Mouse (Mus musculus): Measurements from ENCODE around the gene Cnih2. TPM values are rescaled to one million over a fixed set of nuclear protein-coding genes. Genes with fewer than 3 reads are reported as not detected.

Gene Cnih2
- total and polyA plus RNA-seq, 3 experiments = 0.72 to 1.7 TPM; not detected in 1

DNA sequence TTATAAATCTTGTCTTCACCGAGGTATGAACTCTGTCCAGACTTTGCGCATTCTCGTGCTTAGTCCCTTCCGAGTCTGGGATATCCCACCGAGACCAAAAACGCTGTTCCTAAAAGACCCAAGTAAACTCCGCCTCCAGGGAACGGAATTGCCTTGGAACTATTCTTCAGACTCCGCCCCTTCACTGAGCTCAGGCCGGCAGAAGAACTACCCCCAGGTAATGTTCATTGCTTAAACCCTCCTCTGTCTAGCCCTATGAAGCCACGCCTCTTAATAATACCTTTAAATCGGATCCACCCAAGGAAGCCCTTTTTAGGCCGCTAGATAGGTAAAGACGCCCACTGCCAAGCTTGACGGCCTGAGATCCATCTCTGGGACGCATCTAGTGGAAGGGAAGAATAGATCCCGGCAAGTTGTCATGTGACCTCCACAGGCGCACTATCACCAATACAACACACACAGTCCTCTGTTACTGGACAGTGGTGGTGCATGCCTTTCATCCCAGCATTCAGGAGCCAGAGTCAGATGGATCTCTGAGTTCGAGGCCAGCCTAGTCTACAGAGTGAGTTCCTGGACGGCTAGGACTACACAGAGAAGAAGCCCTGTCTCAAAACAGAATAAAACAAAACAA, 25.8 kb downstream of the Cnih2 start:
- no peak for DNase-seq (ENCODE audit: extremely low read depth)
- H3K9ac ChIP-seq (ENCODE audit: insufficient read depth, low read depth) = no peak overlapping the region
- in situ Hi-C loops (cut with MboI; ENCODE audit: low pct_ligation_motif_present, low pct_unique_long_range_greater_than_20kb, low sequenced_read_pairs) (no loop called here), dilution Hi-C loops (cut with MboI; ENCODE audit: extremely low pct_ligation_motif_present, extremely low pct_unique_long_range_greater_than_20kb, low sequenced_read_pairs) (no loop called here)
- H3K79me2 ChIP-seq (replicated peaks; ENCODE audit: control insufficient read depth, extremely low read depth, insufficient read depth, poor library complexity, severe bottlenecking) = no peaks in the 10 kb centered on the region
- H3K36me3 ChIP-seq (replicated peaks in 1 of 2; ENCODE audit: control insufficient read depth in 1 of 2, insufficient read depth in 1 of 2, low read length in 1 of 2) = no peaks in the 10 kb centered on the region
- peak overlapping the region; percentile 31 to 47 (median 37) for H3K4me3 ChIP-seq (replicated peaks in 1 of 3; ENCODE audit: low read depth in 2 of 3, low read length in 2 of 3, poor library complexity in 1 of 3)
- peak overlapping the region; percentile 27 for H3K4me2 ChIP-seq (ENCODE audit: insufficient read depth, low read depth, poor library complexity, severe bottlenecking)
- H3K9me3 ChIP-seq (replicated peaks; ENCODE audit: low read length) = peaks cover 6% of the 10 kb centered on the region
- H3K27ac ChIP-seq (ENCODE audit: insufficient read depth, low read depth) = no peak overlapping the region
- H3K4me1 ChIP-seq (ENCODE audit: control insufficient read depth in 1 of 2, insufficient read depth in 2 of 2) = peaks cover 8 to 23% of the 10 kb centered on the region in 2 experiments; a peak in 3 of 4 replicates
- TF ChIP-seq TCF12 (IDR thresholded peaks at IDR 0.05; ENCODE audit: low read depth, low read length) (no peak), ZNF384 (IDR thresholded peaks at IDR 0.05; ENCODE audit: low read depth, low read length) (no peak)
- peaks cover 79% of the 10 kb centered on the region for H3K27me3 ChIP-seq (replicated peaks)

DNA sequence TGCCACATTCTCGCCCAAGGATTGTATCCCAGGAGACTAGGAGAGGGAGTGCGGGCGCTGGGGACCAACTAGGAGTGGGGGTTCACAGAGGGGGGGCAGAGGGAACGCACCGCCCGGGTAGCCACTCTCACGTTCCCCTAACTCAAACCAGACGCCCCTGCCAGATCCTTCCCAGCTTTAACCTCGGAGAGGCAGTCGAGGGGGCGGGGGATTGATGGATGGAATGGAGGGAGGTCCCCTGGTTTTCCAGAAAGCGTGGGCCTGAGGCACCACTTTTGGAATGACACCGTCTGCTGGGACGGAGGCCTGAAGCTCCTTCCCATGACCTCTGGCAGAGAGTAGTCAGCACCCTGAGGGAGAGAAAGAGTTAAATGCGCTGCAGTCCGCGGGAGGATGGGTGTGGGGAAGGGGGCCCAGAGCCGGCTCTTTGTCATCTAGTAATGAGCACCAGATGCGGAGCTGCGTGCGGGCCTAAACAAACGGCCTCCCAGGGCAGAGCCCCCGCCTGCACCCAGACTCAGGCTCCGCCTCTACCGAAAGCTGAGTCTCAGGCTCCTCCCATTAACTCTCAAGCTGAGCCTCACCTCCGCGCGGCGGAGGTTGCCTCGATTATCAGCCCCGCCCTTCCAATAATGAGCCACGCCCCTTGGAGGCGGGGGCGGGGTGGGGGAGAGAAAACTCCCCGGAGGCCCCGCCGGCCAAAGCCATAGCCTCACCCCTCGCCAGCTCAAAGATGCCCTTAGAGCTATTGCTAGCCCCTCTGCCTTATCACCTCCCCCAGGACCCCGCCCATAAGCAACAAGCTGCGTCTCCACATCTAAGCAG, 26.6 kb downstream of the Cnih2 start:
- H3K27me3 ChIP-seq (replicated peaks) = peaks cover 83% of the 10 kb centered on the region
- peaks cover 6% of the 10 kb centered on the region for H3K9me3 ChIP-seq (replicated peaks; ENCODE audit: low read length)
- dilution Hi-C loops (cut with MboI; ENCODE audit: extremely low pct_ligation_motif_present, extremely low pct_unique_long_range_greater_than_20kb, low sequenced_read_pairs) (no loop called here), in situ Hi-C loops (cut with MboI; ENCODE audit: low pct_ligation_motif_present, low pct_unique_long_range_greater_than_20kb, low sequenced_read_pairs) (no loop called here)
- peak; percentile 82 for DNase-seq (ENCODE audit: extremely low read depth)
- H3K4me1 ChIP-seq (ENCODE audit: control insufficient read depth in 1 of 2, insufficient read depth in 2 of 2) = peaks cover 8 to 23% of the 10 kb centered on the region in 2 experiments; a peak in 3 of 4 replicates
- H3K36me3 ChIP-seq (replicated peaks in 1 of 2; ENCODE audit: control insufficient read depth in 1 of 2, insufficient read depth in 1 of 2, low read length in 1 of 2) = no peaks in the 10 kb centered on the region
- H3K4me3 ChIP-seq (replicated peaks in 1 of 3; ENCODE audit: low read depth in 2 of 3, low read length in 2 of 3, poor library complexity in 1 of 3) = peak overlapping the region; percentile 29 to 47 (median 37)
- no peaks in the 10 kb centered on the region for H3K79me2 ChIP-seq (replicated peaks; ENCODE audit: control insufficient read depth, extremely low read depth, insufficient read depth, poor library complexity, severe bottlenecking)
- H3K4me2 ChIP-seq (ENCODE audit: insufficient read depth, low read depth, poor library complexity, severe bottlenecking) = peak overlapping the region; percentile 80
- no peak for TF ChIP-seq CTCF (conservative IDR thresholded peaks at IDR 0.05 in 1 of 2, IDR thresholded peaks at IDR 0.05 in 1 of 2; ENCODE audit: low read depth in 2 of 2, low read length in 2 of 2)
- no peak for TF ChIP-seq ZMIZ1 (IDR thresholded peaks at IDR 0.05; ENCODE audit: low read depth, low read length)
- TF ChIP-seq MAZ (IDR thresholded peaks at IDR 0.05; ENCODE audit: low read depth, low read length) = peak; percentile 78
- H3K27ac ChIP-seq (ENCODE audit: insufficient read depth, low read depth) = no peak overlapping the region
- H3K9ac ChIP-seq (ENCODE audit: insufficient read depth, low read depth) = 0 out of 2 replicates have a peak overlapping the region, but pooled peaks have one; percentile 35

DNA sequence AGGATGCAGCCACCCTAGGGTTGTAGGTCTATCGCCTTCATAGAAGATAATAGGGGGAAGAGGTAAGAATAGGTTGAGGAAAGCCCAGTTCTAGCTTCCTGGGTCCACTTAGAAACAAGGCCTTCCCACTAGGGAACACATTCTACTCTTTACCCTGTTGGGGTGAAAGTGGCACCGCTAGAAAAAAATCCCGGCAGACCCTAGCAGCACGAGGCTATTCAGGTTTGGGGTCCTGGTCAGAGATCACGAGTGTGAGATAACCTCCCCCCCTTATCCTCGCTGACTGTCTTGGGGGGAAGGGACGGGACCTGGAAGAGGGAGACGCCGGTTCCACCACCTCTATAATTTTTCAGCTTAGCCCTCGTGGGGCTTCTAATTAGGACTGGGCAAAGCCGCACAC, 27.2 kb downstream of the Cnih2 start:
- no peak for TF ChIP-seq CHD2 (IDR thresholded peaks at IDR 0.05; ENCODE audit: low read length)
- TF ChIP-seq PAX5 (IDR thresholded peaks at IDR 0.05; ENCODE audit: low read length) = no peak
- TF ChIP-seq CHD1 (IDR thresholded peaks at IDR 0.05; ENCODE audit: low read depth, low read length) = no peak
- TF ChIP-seq ETS1 (conservative IDR thresholded peaks at IDR 0.05; ENCODE audit: low read depth, low read length) = no peak
- no peak for TF ChIP-seq MEF2A (IDR thresholded peaks at IDR 0.05; ENCODE audit: borderline replicate concordance, low read depth, low read length)
- no peak for TF ChIP-seq MYC (IDR thresholded peaks at IDR 0.05; ENCODE audit: low read depth, low read length)
- no peak for TF ChIP-seq UBTF (IDR thresholded peaks at IDR 0.05; ENCODE audit: low read depth, low read length)
- TF ChIP-seq JUN (IDR thresholded peaks at IDR 0.05; ENCODE audit: insufficient read depth, low read depth, low read length) = no peak
- TF ChIP-seq SMC3 (IDR thresholded peaks at IDR 0.05; ENCODE audit: low read depth, low read length) = no peak
- no peak for TF ChIP-seq IRF4 (IDR thresholded peaks at IDR 0.05; ENCODE audit: low read depth, low read length)
- TF ChIP-seq SIN3A (IDR thresholded peaks at IDR 0.05; ENCODE audit: low read length) = no peak
- no peak for TF ChIP-seq MAZ (IDR thresholded peaks at IDR 0.05; ENCODE audit: low read depth, low read length)
- TF ChIP-seq USF1 (IDR thresholded peaks at IDR 0.05; ENCODE audit: low read depth, low read length) = no peak
- TF ChIP-seq RCOR1 (conservative IDR thresholded peaks at IDR 0.05; ENCODE audit: low read depth, low read length) = no peak
- no peak for TF ChIP-seq JUND (conservative IDR thresholded peaks at IDR 0.05; ENCODE audit: low read depth, low read length)
- no peak for TF ChIP-seq ZMIZ1 (IDR thresholded peaks at IDR 0.05; ENCODE audit: low read depth, low read length)
- H3K27me3 ChIP-seq (replicated peaks) = peaks cover 80% of the 10 kb centered on the region
- no peak overlapping the region for H3K27ac ChIP-seq (ENCODE audit: insufficient read depth, low read depth)
- in situ Hi-C loops (cut with MboI; ENCODE audit: low pct_ligation_motif_present, low pct_unique_long_range_greater_than_20kb, low sequenced_read_pairs) = no loop called here
- dilution Hi-C loops (cut with MboI; ENCODE audit: extremely low pct_ligation_motif_present, extremely low pct_unique_long_range_greater_than_20kb, low sequenced_read_pairs) = no loop called here
- no peaks in the 10 kb centered on the region for H3K9me3 ChIP-seq (replicated peaks; ENCODE audit: low read length)
- no peaks in the 10 kb centered on the region for H3K36me3 ChIP-seq (replicated peaks in 1 of 2; ENCODE audit: control insufficient read depth in 1 of 2, insufficient read depth in 1 of 2, low read length in 1 of 2)
- DNase-seq (ENCODE audit: extremely low read depth) = no peak
- H3K4me2 ChIP-seq (ENCODE audit: insufficient read depth, low read depth, poor library complexity, severe bottlenecking) = no peak overlapping the region
- no peak overlapping the region for H3K9ac ChIP-seq (ENCODE audit: insufficient read depth, low read depth)
- H3K4me1 ChIP-seq (ENCODE audit: control insufficient read depth in 1 of 2, insufficient read depth in 2 of 2) = peaks cover 8 to 23% of the 10 kb centered on the region in 2 experiments; a peak in 3 of 4 replicates
- H3K79me2 ChIP-seq (replicated peaks; ENCODE audit: control insufficient read depth, extremely low read depth, insufficient read depth, poor library complexity, severe bottlenecking) = no peaks in the 10 kb centered on the region
- no peak overlapping the region for H3K4me3 ChIP-seq (replicated peaks in 1 of 3; ENCODE audit: low read depth in 2 of 3, low read length in 2 of 3, poor library complexity in 1 of 3)
